Comparison of ENCODE assay signal across 14 mouse cellular contexts in genomic region chr14:105542090-105542485, GRCm38 (mm10).
DNase-seq lines count a peak whose midpoint lies in the region; ATAC-seq and TF ChIP-seq lines count a peak whose summit lies in the region.
"Had no signal": no experiment of that assay in that cellular context is flagged by ENCODE, and none has a peak within 500 bp of the region (broad histone marks: within the 10 kb centered on the region; RNA-seq: fewer than 3 reads in every experiment).

No protein-coding gene starts in this region.

- ATAC-seq in neural tube, embryonic 11.5 days (ENCODE audit: insufficient read depth, low FRiP score, low TSS enrichment) = 0 out of 2 replicates have a peak, but pooled peaks have one; percentile 42
- ATAC-seq in forebrain, embryonic 16.5 days = no peak

- no peak for TF ChIP-seq POLR2A in thymus, adult 2 months (IDR thresholded peaks at IDR 0.05; ENCODE audit: control insufficient read depth, extremely low read depth, insufficient read depth, low read length, poor library complexity)

- H3K27ac ChIP-seq in neural tube, embryonic 11.5 days (ENCODE audit: low read depth, low read length) = no peak overlapping the region
- H3K27ac ChIP-seq in forebrain, embryonic 16.5 days (ENCODE audit: low read length) = no peak overlapping the region
- H3K27ac ChIP-seq in midbrain, embryonic 10.5 days (replicated peaks) = peak overlapping the region; percentile 74
- no peak overlapping the region for H3K27ac ChIP-seq in thymus, adult 2 months (ENCODE audit: control insufficient read depth, insufficient read depth, low read length)
- H3K27ac ChIP-seq: heart, embryonic 15.5 days; limb, embryonic 12.5 days; lung, embryonic 15.5 days had no signal

- no peak overlapping the region for H3K4me3 ChIP-seq in neural tube, embryonic 11.5 days (ENCODE audit: low read depth, low read length)
- H3K4me3 ChIP-seq in forebrain, embryonic 16.5 days (replicated peaks; ENCODE audit: low read length) = no peak overlapping the region
- H3K4me3 ChIP-seq in midbrain, embryonic 10.5 days = peak overlapping the region; percentile 43; the same call in 1 of the 2 replicates
- H3K4me3 ChIP-seq in thymus, adult 2 months (ENCODE audit: control insufficient read depth, insufficient read depth, low read length) = no peak overlapping the region
- H3K4me3 ChIP-seq: limb, embryonic 12.5 days; lung, embryonic 15.5 days had no signal

- no peaks in the 10 kb centered on the region for H3K36me3 ChIP-seq in neural tube, embryonic 11.5 days (ENCODE audit: control insufficient read depth, insufficient read depth, low read length)
- H3K36me3 ChIP-seq in forebrain, embryonic 16.5 days (ENCODE audit: control insufficient read depth, insufficient read depth) = no peaks in the 10 kb centered on the region
- no peaks in the 10 kb centered on the region for H3K36me3 ChIP-seq in midbrain, embryonic 10.5 days
- H3K36me3 ChIP-seq in thymus, adult 2 months (ENCODE audit: control insufficient read depth, insufficient read depth, low read length) = no peaks in the 10 kb centered on the region
- H3K36me3 ChIP-seq: heart, embryonic 15.5 days; limb, embryonic 12.5 days; lung, embryonic 15.5 days had no signal

- no peak overlapping the region for H3K9ac ChIP-seq in neural tube, embryonic 11.5 days (ENCODE audit: low read length)
- H3K9ac ChIP-seq in forebrain, embryonic 16.5 days (replicated peaks; ENCODE audit: low read depth, low read length) = no peak overlapping the region
- H3K9ac ChIP-seq: heart, embryonic 15.5 days; limb, embryonic 12.5 days; lung, embryonic 15.5 days had no signal

- no peak for DNase-seq in neural tube, embryonic 11.5 days (ENCODE audit: low spot score)
- DNase-seq in neural tube, embryonic 10.5 days (ENCODE audit: extremely low spot score, low spot score) = no peak
- DNase-seq in midbrain, embryonic 10.5 days (ENCODE audit: low spot score) = no peak
- no peak for DNase-seq in cerebellum, postnatal 10 days
- no peak for DNase-seq in thymus, adult 2 months
- DNase-seq in frontal cortex, postnatal 10 days (ENCODE audit: low spot score in 2 of 2) = no peak
- DNase-seq: adrenal gland, postnatal 36 days; cerebellum, adult 11 months; kidney, adult 2 months; thymus, adult 18-20 months had no signal

- H3K9me3 ChIP-seq in neural tube, embryonic 11.5 days (ENCODE audit: control insufficient read depth, low read length) = no peaks in the 10 kb centered on the region
- no peaks in the 10 kb centered on the region for H3K9me3 ChIP-seq in forebrain, embryonic 16.5 days (ENCODE audit: control insufficient read depth, low read length)
- no peaks in the 10 kb centered on the region for H3K9me3 ChIP-seq in midbrain, embryonic 10.5 days (replicated peaks)
- H3K9me3 ChIP-seq: heart, embryonic 15.5 days; limb, embryonic 12.5 days; lung, embryonic 15.5 days had no signal

- WGBS in neural tube, embryonic 11.5 days = 72% methylated on average over 8 of the region's 8 CpGs
- 28% methylated on average over 8 of the region's 8 CpGs for WGBS in forebrain, embryonic 16.5 days
- WGBS in midbrain, embryonic 10.5 days = 33% methylated on average over 8 of the region's 8 CpGs
- 90% methylated on average over 8 of the region's 8 CpGs for WGBS in thymus, adult 2 months

- H3K4me1 ChIP-seq in neural tube, embryonic 11.5 days (ENCODE audit: control insufficient read depth, insufficient read depth, low read length) = no peaks in the 10 kb centered on the region
- peaks cover 6% of the 10 kb centered on the region for H3K4me1 ChIP-seq in forebrain, embryonic 16.5 days (replicated peaks; ENCODE audit: control insufficient read depth, insufficient read depth, low read length)
- H3K4me1 ChIP-seq in midbrain, embryonic 10.5 days = peaks cover 22% of the 10 kb centered on the region
- no peaks in the 10 kb centered on the region for H3K4me1 ChIP-seq in thymus, adult 2 months (replicated peaks; ENCODE audit: control insufficient read depth, insufficient read depth, low read length)
- H3K4me1 ChIP-seq: lung, embryonic 15.5 days had no signal

- TF ChIP-seq CTCF in thymus, adult 2 months (IDR thresholded peaks at IDR 0.05; ENCODE audit: borderline replicate concordance, control insufficient read depth, extremely low read depth, insufficient read depth, low read length, poor library complexity) = no peak

- no peak overlapping the region; the same call in 1 of the 2 replicates for H3K4me2 ChIP-seq in neural tube, embryonic 11.5 days (ENCODE audit: low read depth)
- H3K4me2 ChIP-seq in forebrain, embryonic 16.5 days (ENCODE audit: low read length) = peak overlapping the region; percentile 54; the same call in 1 of the 2 replicates
- H3K4me2 ChIP-seq: lung, embryonic 15.5 days had no signal

- H3K27me3 ChIP-seq in neural tube, embryonic 11.5 days (ENCODE audit: control insufficient read depth, insufficient read depth, low read length) = no peaks in the 10 kb centered on the region
- H3K27me3 ChIP-seq in forebrain, embryonic 16.5 days (replicated peaks; ENCODE audit: control insufficient read depth, insufficient read depth, low read length) = no peaks in the 10 kb centered on the region
- H3K27me3 ChIP-seq in midbrain, embryonic 10.5 days (ENCODE audit: low read depth, poor library complexity, severe bottlenecking) = peaks cover 38% of the 10 kb centered on the region
- H3K27me3 ChIP-seq in thymus, adult 2 months (ENCODE audit: control insufficient read depth, insufficient read depth, low read length) = no peaks in the 10 kb centered on the region
- H3K27me3 ChIP-seq: heart, embryonic 15.5 days; limb, embryonic 12.5 days; lung, embryonic 15.5 days had no signal
